ENCODE assay signal across 23 mouse cellular contexts in genomic region chr3:97934331-97935300, GRCm38 (mm10). TPM values are rescaled to one million over a fixed set of nuclear protein-coding genes. Genes with fewer than 3 reads are reported as not detected.
DNase-seq lines count a peak whose midpoint lies in the region; ATAC-seq lines count a peak whose summit lies in the region.
"Had no signal": no experiment of that assay in that cellular context is flagged by ENCODE, and none has a peak within 500 bp of the region (broad histone marks: within the 10 kb centered on the region; RNA-seq: fewer than 3 reads in every experiment).

No protein-coding gene starts in this region.

- no peak overlapping the region for H3K4me3 ChIP-seq in midbrain, embryonic 10.5 days
- no peak overlapping the region for H3K4me3 ChIP-seq in midbrain, embryonic 14.5 days (replicated peaks; ENCODE audit: low read depth, low read length)
- H3K4me3 ChIP-seq in limb, embryonic 12.5 days (replicated peaks), result no peak overlapping the region
- H3K4me3 ChIP-seq in hindbrain, embryonic 14.5 days (replicated peaks; ENCODE audit: low read length), result no peak overlapping the region
- H3K4me3 ChIP-seq: erythroblast, embryonic 14.5 days; forebrain, embryonic 15.5 days; limb, embryonic 13.5 days; liver, embryonic 13.5 days; neural tube, embryonic 12.5 days had no signal

- H3K27me3 ChIP-seq in midbrain, embryonic 10.5 days (ENCODE audit: low read depth, poor library complexity, severe bottlenecking), result peaks cover 56% of the 10 kb centered on the region
- peaks cover 10% of the 10 kb centered on the region; the same call in 1 of the 2 replicates for H3K27me3 ChIP-seq in midbrain, embryonic 14.5 days (ENCODE audit: control insufficient read depth, insufficient read depth, low read length)
- peaks cover 6% of the 10 kb centered on the region; the same call in 1 of the 2 replicates for H3K27me3 ChIP-seq in limb, embryonic 12.5 days
- peaks cover 6% of the 10 kb centered on the region; the same call in 1 of the 2 replicates for H3K27me3 ChIP-seq in hindbrain, embryonic 14.5 days (ENCODE audit: control insufficient read depth, insufficient read depth, low read length)
- H3K27me3 ChIP-seq: forebrain, embryonic 15.5 days; liver, embryonic 13.5 days; neural tube, embryonic 12.5 days had no signal

- H3K36me3 ChIP-seq in midbrain, embryonic 10.5 days, result no peaks in the 10 kb centered on the region
- H3K36me3 ChIP-seq in midbrain, embryonic 14.5 days (ENCODE audit: control insufficient read depth, insufficient read depth, low read length), result no peaks in the 10 kb centered on the region
- H3K36me3 ChIP-seq in limb, embryonic 12.5 days, result no peaks in the 10 kb centered on the region
- no peaks in the 10 kb centered on the region for H3K36me3 ChIP-seq in hindbrain, embryonic 14.5 days (replicated peaks; ENCODE audit: control insufficient read depth, insufficient read depth)
- H3K36me3 ChIP-seq: forebrain, embryonic 15.5 days; limb, embryonic 13.5 days; liver, embryonic 13.5 days; neural tube, embryonic 12.5 days had no signal

- 0 out of 2 replicates have a peak overlapping the region, but pooled peaks have one; percentile 17 for H3K27ac ChIP-seq in midbrain, embryonic 10.5 days (replicated peaks)
- H3K27ac ChIP-seq in midbrain, embryonic 14.5 days (replicated peaks; ENCODE audit: low read depth, low read length), result no peak overlapping the region
- H3K27ac ChIP-seq in limb, embryonic 12.5 days, result no peak overlapping the region
- H3K27ac ChIP-seq in hindbrain, embryonic 14.5 days, result no peak overlapping the region
- H3K27ac ChIP-seq: forebrain, embryonic 15.5 days; limb, embryonic 13.5 days; liver, embryonic 13.5 days; neural tube, embryonic 12.5 days; stomach, postnatal 0 days had no signal

- 85% methylated on average over 6 of the region's 6 CpGs for WGBS in midbrain, embryonic 10.5 days
- WGBS in midbrain, embryonic 14.5 days, result 86% methylated on average over 6 of the region's 6 CpGs
- WGBS in limb, embryonic 12.5 days, result 56% methylated on average over 6 of the region's 6 CpGs
- 87% methylated on average over 6 of the region's 6 CpGs for WGBS in hindbrain, embryonic 14.5 days

- H3K9ac ChIP-seq in midbrain, embryonic 14.5 days (replicated peaks; ENCODE audit: low read length), result no peak overlapping the region
- no peak overlapping the region for H3K9ac ChIP-seq in limb, embryonic 12.5 days (replicated peaks)
- H3K9ac ChIP-seq in hindbrain, embryonic 14.5 days, result no peak overlapping the region
- H3K9ac ChIP-seq: forebrain, embryonic 15.5 days; limb, embryonic 13.5 days; liver, embryonic 13.5 days; neural tube, embryonic 12.5 days had no signal

- no peak overlapping the region for H3K4me2 ChIP-seq in midbrain, embryonic 14.5 days (ENCODE audit: low read length)
- no peak overlapping the region for H3K4me2 ChIP-seq in limb, embryonic 12.5 days
- H3K4me2 ChIP-seq in hindbrain, embryonic 14.5 days (replicated peaks), result no peak overlapping the region
- H3K4me2 ChIP-seq: forebrain, embryonic 15.5 days; heart, embryonic 11.5 days; limb, embryonic 13.5 days; neural tube, embryonic 12.5 days had no signal

- peak; percentile 23 for DNase-seq in embryo, embryonic 10 days (ENCODE audit: low spot score)
- DNase-seq in embryo, embryonic 9.5 days (ENCODE audit: extremely low spot score), result no peak
- DNase-seq in midbrain, embryonic 10.5 days (ENCODE audit: low spot score), result no peak
- DNase-seq in midbrain, embryonic 14.5 days, result no peak
- peak; percentile 62 for DNase-seq in NIH3T3 (ENCODE audit: low read depth)
- DNase-seq in hindbrain, embryonic 14.5 days (ENCODE audit: low spot score), result no peak
- DNase-seq: cerebellum, adult 18-20 months; gastrocnemius, postnatal 36 days; heart, postnatal 10 days; kidney, adult 9 months; kidney, postnatal 4 days; layer of hippocampus, adult 9-11 months; liver, embryonic 13.5 days; lung, postnatal 14 days; thymus, postnatal 14 days had no signal

- ATAC-seq in midbrain, embryonic 14.5 days (ENCODE audit: low FRiP score, low TSS enrichment), result no peak
- ATAC-seq in limb, embryonic 12.5 days (ENCODE audit: insufficient number of reproducible peaks, insufficient read depth, low FRiP score, low TSS enrichment, low read depth), result peak; percentile 47; the same call in 1 of the 2 replicates
- no peak for ATAC-seq in hindbrain, embryonic 14.5 days (ENCODE audit: low FRiP score)
- ATAC-seq in erythroid progenitor cell, adult 5-6 weeks (replicated peaks; ENCODE audit: low FRiP score, poor library complexity, severe bottlenecking), result no peak
- ATAC-seq: forebrain, embryonic 15.5 days had no signal

- peaks cover 68% of the 10 kb centered on the region for H3K4me1 ChIP-seq in midbrain, embryonic 10.5 days
- peaks cover 31% of the 10 kb centered on the region for H3K4me1 ChIP-seq in midbrain, embryonic 14.5 days (ENCODE audit: control insufficient read depth, insufficient read depth, low read length)
- H3K4me1 ChIP-seq in limb, embryonic 12.5 days (replicated peaks), result peaks cover 58% of the 10 kb centered on the region
- peaks cover 41% of the 10 kb centered on the region for H3K4me1 ChIP-seq in hindbrain, embryonic 14.5 days (replicated peaks; ENCODE audit: control insufficient read depth, insufficient read depth, low read length)

- H3K9me3 ChIP-seq in midbrain, embryonic 10.5 days (replicated peaks), result no peaks in the 10 kb centered on the region
- no peaks in the 10 kb centered on the region for H3K9me3 ChIP-seq in midbrain, embryonic 14.5 days (ENCODE audit: control insufficient read depth, low read length)
- no peaks in the 10 kb centered on the region for H3K9me3 ChIP-seq in limb, embryonic 12.5 days
- H3K9me3 ChIP-seq in hindbrain, embryonic 14.5 days (ENCODE audit: control insufficient read depth, low read length), result no peaks in the 10 kb centered on the region
- H3K9me3 ChIP-seq: forebrain, embryonic 15.5 days; limb, embryonic 13.5 days; liver, embryonic 13.5 days; neural tube, embryonic 12.5 days had no signal

RNA-seq across cellular contexts. Expression of gene Sec22b, which starts 33.6 kb away (rescaled TPM):
- polyA plus RNA-seq in midbrain, embryonic 10.5 days (2016; fragmentation: Nextera tagmentation; extraction: Ambion mirVana), result 111 and 116 TPM in 2 replicates
- 99.3 and 114 TPM in 2 replicates for polyA plus RNA-seq in midbrain, embryonic 14.5 days (2014; fragmentation: Nextera tagmentation; extraction: Ambion mirVana)
- polyA plus RNA-seq in limb, embryonic 12.5 days (2016; fragmentation: Nextera tagmentation; extraction: Ambion mirVana), result 122 and 130 TPM in 2 replicates
- 110 and 111 TPM in 2 replicates for polyA plus RNA-seq in hindbrain, embryonic 14.5 days (2014; fragmentation: Nextera tagmentation; extraction: Ambion mirVana)
- 23.5 and 38.2 TPM in 2 replicates for total RNA-seq in erythroid progenitor cell, adult 5-6 weeks (2015; ENCODE audit: low replicate concordance)
- 8.7 and 31.7 TPM in 2 replicates for total RNA-seq in erythroid progenitor cell, adult 5-6 weeks (2017; ENCODE audit: low replicate concordance)

RNA-seq across cellular contexts. Expression of gene Pde4dip, which starts 46.1 kb away (rescaled TPM):
- polyA plus RNA-seq in midbrain, embryonic 10.5 days (2016; fragmentation: Nextera tagmentation; extraction: Ambion mirVana), result 18.5 and 22.8 TPM in 2 replicates
- polyA plus RNA-seq in midbrain, embryonic 14.5 days (2014; fragmentation: Nextera tagmentation; extraction: Ambion mirVana), result 63.3 and 76.3 TPM in 2 replicates
- polyA plus RNA-seq in limb, embryonic 12.5 days (2016; fragmentation: Nextera tagmentation; extraction: Ambion mirVana), result 31.9 and 35.8 TPM in 2 replicates
- 76.6 and 84.5 TPM in 2 replicates for polyA plus RNA-seq in hindbrain, embryonic 14.5 days (2014; fragmentation: Nextera tagmentation; extraction: Ambion mirVana)
- 1.3 and 1.8 TPM in 2 replicates for total RNA-seq in erythroid progenitor cell, adult 5-6 weeks (2015; ENCODE audit: low replicate concordance)
- total RNA-seq in erythroid progenitor cell, adult 5-6 weeks (2017; ENCODE audit: low replicate concordance), result 1.8 and 2.3 TPM in 2 replicates

Comparison
In these comparisons a context has a peak if more than half of its experiments do, and no peak if none do; other contexts are left out.
1. DNase-seq: peak in embryo, embryonic 10 days (single experiment) and NIH3T3 (single experiment); none in embryo, embryonic 9.5 days (single experiment), midbrain, embryonic 10.5 days (single experiment), midbrain, embryonic 14.5 days (single experiment) and hindbrain, embryonic 14.5 days (single experiment).